Mouse (Mus musculus): Measurements from ENCODE around the gene Cacng8. TPM values are rescaled to one million over a fixed set of nuclear protein-coding genes. Genes with fewer than 3 reads are reported as not detected.
"Not testable (repeated sequence)": the region's sequence is repeated elsewhere in the genome, so short reads cannot be mapped to it uniquely, and the experiment has no call there.

Cacng8 gene
- polyA plus RNA-seq, 1 experiment from 2014 or later, result 5.1 TPM

- Histone ChIP-seq H3K27me3 (ENCODE audit: low read depth, poor library complexity, severe bottlenecking) (no peaks in the 10 kb centered on the region), H3K27ac (replicated peaks) (0 out of 2 replicates have a peak overlapping the region, but pooled peaks have one; percentile 85), H3K9me3 (replicated peaks) (no peaks in the 10 kb centered on the region), H3K4me3 (peak overlapping the region; percentile 58), H3K4me1 (peaks cover 43% of the 10 kb centered on the region), H3K36me3 (peaks cover 16% of the 10 kb centered on the region)
- 13% methylated on average over 4 of the region's 4 CpGs for WGBS
- DNase-seq (ENCODE audit: low spot score), result peak; percentile 39
Observed at GRCm38 (mm10) chr7:3391809-3392208, 1.3 kb downstream of the Cacng8 start.

- Histone ChIP-seq H3K4me1 (peaks cover 18% of the 10 kb centered on the region), H3K4me3 (no peak overlapping the region), H3K36me3 (peaks cover 16% of the 10 kb centered on the region), H3K9me3 (replicated peaks) (no peaks in the 10 kb centered on the region), H3K27me3 (ENCODE audit: low read depth, poor library complexity, severe bottlenecking) (no peaks in the 10 kb centered on the region), H3K27ac (replicated peaks) (no peak overlapping the region)
- WGBS, result 79% methylated on average over 10 of the region's 10 CpGs
- DNase-seq (ENCODE audit: low spot score), result no peak
Observed at GRCm38 (mm10) chr7:3397355-3397754, 6.9 kb downstream of the Cacng8 start.

GRCm38 (mm10) chr7:3397797-3398196 lies 7.3 kb downstream of the Cacng8 start:
- peaks cover 16% of the 10 kb centered on the region for H3K36me3 ChIP-seq
- WGBS, result 54% methylated on average over 7 of the region's 7 CpGs
- H3K27me3 ChIP-seq (ENCODE audit: low read depth, poor library complexity, severe bottlenecking), result no peaks in the 10 kb centered on the region
- H3K4me1 ChIP-seq, result peaks cover 13% of the 10 kb centered on the region
- H3K9me3 ChIP-seq (replicated peaks), result no peaks in the 10 kb centered on the region
- DNase-seq (ENCODE audit: low spot score), result no peak
- H3K27ac ChIP-seq (replicated peaks), result no peak overlapping the region
- no peak overlapping the region for H3K4me3 ChIP-seq

GRCm38 (mm10) chr7:3398363-3398762 lies 7.9 kb downstream of the Cacng8 start:
- WGBS, result 93% methylated on average over 8 of the region's 8 CpGs
- not testable (repeated sequence) for H3K27ac ChIP-seq (replicated peaks); H3K27me3 ChIP-seq (ENCODE audit: low read depth, poor library complexity, severe bottlenecking); DNase-seq (ENCODE audit: low spot score); H3K9me3 ChIP-seq (replicated peaks); H3K4me3 ChIP-seq
- Histone ChIP-seq H3K36me3 (peaks cover 16% of the 10 kb centered on the region), H3K4me1 (peaks cover 11% of the 10 kb centered on the region)

GRCm38 (mm10) chr7:3399937-3400336 lies 9.5 kb downstream of the Cacng8 start:
- Histone ChIP-seq H3K27ac (replicated peaks) (no peak overlapping the region), H3K4me1 (peaks cover 9% of the 10 kb centered on the region), H3K4me3 (no peak overlapping the region), H3K27me3 (ENCODE audit: low read depth, poor library complexity, severe bottlenecking) (no peaks in the 10 kb centered on the region), H3K9me3 (replicated peaks) (no peaks in the 10 kb centered on the region), H3K36me3 (peaks cover 5% of the 10 kb centered on the region)
- DNase-seq (ENCODE audit: low spot score), result no peak

- Histone ChIP-seq H3K9me3 (replicated peaks) (0 out of 2 replicates have a peak, but pooled peaks cover 1% of the 10 kb centered on the region), H3K36me3 (no peaks in the 10 kb centered on the region)
- 70% methylated on average over 11 of the region's 11 CpGs for WGBS
Observed at GRCm38 (mm10) chr7:3409729-3410520, 19.4 kb downstream of the Cacng8 start.

GRCm38 (mm10) chr7:3411160-3411941 lies 20.9 kb downstream of the Cacng8 start:
- H3K36me3 ChIP-seq, result no peaks in the 10 kb centered on the region
- H3K27me3 ChIP-seq (ENCODE audit: low read depth, poor library complexity, severe bottlenecking), result peaks cover 55% of the 10 kb centered on the region
- H3K27ac ChIP-seq (replicated peaks), result peak overlapping the region; percentile 75
- DNase-seq (ENCODE audit: low spot score), result peak; percentile 84
- peaks cover 29% of the 10 kb centered on the region for H3K4me1 ChIP-seq
- H3K9me3 ChIP-seq (replicated peaks), result 0 out of 2 replicates have a peak, but pooled peaks cover 3% of the 10 kb centered on the region
- H3K4me3 ChIP-seq, result peak overlapping the region; percentile 58
- WGBS, result under 1% methylated on average over 33 of the region's 33 CpGs

More at GRCm38 (mm10) chr7:3409729-3410520, 19.4 kb downstream of the Cacng8 start:
- no peak overlapping the region for H3K27ac ChIP-seq (replicated peaks)
- peaks cover 19% of the 10 kb centered on the region for H3K4me1 ChIP-seq
- H3K4me3 ChIP-seq, result no peak overlapping the region
- peaks cover 41% of the 10 kb centered on the region for H3K27me3 ChIP-seq (ENCODE audit: low read depth, poor library complexity, severe bottlenecking)
- no peak for DNase-seq (ENCODE audit: low spot score)

- no peaks in the 10 kb centered on the region for H3K36me3 ChIP-seq
- DNase-seq (ENCODE audit: low spot score), result peak; percentile 54
- peak overlapping the region; percentile 58 for H3K4me3 ChIP-seq
- H3K27me3 ChIP-seq (ENCODE audit: low read depth, poor library complexity, severe bottlenecking), result peaks cover 62% of the 10 kb centered on the region
- peak overlapping the region; percentile 63 for H3K27ac ChIP-seq (replicated peaks)
- H3K4me1 ChIP-seq, result peaks cover 29% of the 10 kb centered on the region
- 2% methylated on average over 20 of the region's 20 CpGs for WGBS
- 0 out of 2 replicates have a peak, but pooled peaks cover 3% of the 10 kb centered on the region for H3K9me3 ChIP-seq (replicated peaks)
Observed at GRCm38 (mm10) chr7:3412036-3412435, 21.6 kb downstream of the Cacng8 start.

GRCm38 (mm10) chr7:3414888-3415287 lies 24.4 kb downstream of the Cacng8 start:
- H3K9me3 ChIP-seq (replicated peaks), result 0 out of 2 replicates have a peak, but pooled peaks cover 3% of the 10 kb centered on the region
- peaks cover 84% of the 10 kb centered on the region for H3K27me3 ChIP-seq (ENCODE audit: low read depth, poor library complexity, severe bottlenecking)
- peak overlapping the region; percentile 69 for H3K4me3 ChIP-seq
- peak overlapping the region; percentile 78 for H3K27ac ChIP-seq (replicated peaks)
- peak; percentile 67 for DNase-seq (ENCODE audit: low spot score)
- no peaks in the 10 kb centered on the region for H3K36me3 ChIP-seq
- peaks cover 29% of the 10 kb centered on the region for H3K4me1 ChIP-seq
- WGBS, result under 1% methylated on average over 47 of the region's 47 CpGs

- DNase-seq (ENCODE audit: low spot score), result peak; percentile 40
- peak overlapping the region; percentile 69 for H3K4me3 ChIP-seq
- H3K27me3 ChIP-seq (ENCODE audit: low read depth, poor library complexity, severe bottlenecking), result peaks cover 83% of the 10 kb centered on the region
- H3K27ac ChIP-seq (replicated peaks), result peak overlapping the region; percentile 78
- WGBS, result under 1% methylated on average over 54 of the region's 60 CpGs
- H3K9me3 ChIP-seq (replicated peaks), result 0 out of 2 replicates have a peak, but pooled peaks cover 3% of the 10 kb centered on the region
- no peaks in the 10 kb centered on the region for H3K36me3 ChIP-seq
- H3K4me1 ChIP-seq, result peaks cover 29% of the 10 kb centered on the region
Observed at GRCm38 (mm10) chr7:3415378-3415777, 24.9 kb downstream of the Cacng8 start.

GRCm38 (mm10) chr7:3419941-3420340 lies 29.5 kb downstream of the Cacng8 start:
- Histone ChIP-seq H3K9me3 (replicated peaks) (0 out of 2 replicates have a peak, but pooled peaks cover 2% of the 10 kb centered on the region), H3K27me3 (ENCODE audit: low read depth, poor library complexity, severe bottlenecking) (peaks cover 97% of the 10 kb centered on the region), H3K36me3 (no peaks in the 10 kb centered on the region), H3K27ac (replicated peaks) (no peak overlapping the region), H3K4me1 (peaks cover 18% of the 10 kb centered on the region), H3K4me3 (no peak overlapping the region)
- DNase-seq (ENCODE audit: low spot score), result no peak
- WGBS, result 37% methylated on average over 6 of the region's 6 CpGs

- Histone ChIP-seq H3K27me3 (ENCODE audit: low read depth, poor library complexity, severe bottlenecking) (peaks cover 97% of the 10 kb centered on the region), H3K27ac (replicated peaks) (no peak overlapping the region), H3K4me1 (peaks cover 13% of the 10 kb centered on the region), H3K36me3 (no peaks in the 10 kb centered on the region), H3K4me3 (no peak overlapping the region), H3K9me3 (replicated peaks) (no peaks in the 10 kb centered on the region)
- no peak for DNase-seq (ENCODE audit: low spot score)
- 58% methylated on average over 5 of the region's 5 CpGs for WGBS
Observed at GRCm38 (mm10) chr7:3420466-3420865, 30.0 kb downstream of the Cacng8 start.
